25 mouse cellular contexts compared by ENCODE assay signal in genomic region chr6:147315207-147315606, GRCm38 (mm10). TPM values are rescaled to one million over a fixed set of nuclear protein-coding genes. Genes with fewer than 3 reads are reported as not detected.
"Had no signal": no experiment of that assay in that cellular context is flagged by ENCODE, and none has a peak within 500 bp of the region (broad histone marks: within the 10 kb centered on the region; RNA-seq: fewer than 3 reads in every experiment).

No protein-coding gene starts in this region.

- H3K36me3 ChIP-seq: liver, embryonic 12.5 days; lung, embryonic 15.5 days; midbrain, embryonic 10.5 days; midbrain, embryonic 12.5 days; neural tube, embryonic 13.5 days; neural tube, embryonic 15.5 days had no signal

- ATAC-seq: liver, embryonic 12.5 days; lung, postnatal 0 days; midbrain, embryonic 16.5 days had no signal

- H3K4me1 ChIP-seq: liver, embryonic 12.5 days; midbrain, embryonic 12.5 days; neural tube, embryonic 13.5 days; neural tube, embryonic 15.5 days had no signal

- DNase-seq: lung, adult 18-20 months; lung, postnatal 14 days; lung, postnatal 36 days; midbrain, embryonic 14.5 days; retina, postnatal 1 day; right cerebral cortex, adult 18-20 months; right cerebral cortex, postnatal 25 days; right cerebral cortex, postnatal 4 days; spleen, adult 18-20 months; thymus, adult 18-20 months; thymus, postnatal 14 days; thymus, postnatal 36 days had no signal

- H3K4me2 ChIP-seq: liver, embryonic 12.5 days; lung, embryonic 15.5 days; midbrain, embryonic 12.5 days; neural tube, embryonic 13.5 days; neural tube, embryonic 15.5 days had no signal

- H3K27ac ChIP-seq: liver, embryonic 12.5 days; liver, embryonic 14.5 days; lung, embryonic 15.5 days; midbrain, embryonic 10.5 days; midbrain, embryonic 12.5 days; neural tube, embryonic 13.5 days; neural tube, embryonic 15.5 days had no signal

- H3K9me3 ChIP-seq: liver, embryonic 12.5 days; lung, embryonic 15.5 days; midbrain, embryonic 10.5 days; midbrain, embryonic 12.5 days; neural tube, embryonic 13.5 days; neural tube, embryonic 15.5 days had no signal

- H3K27me3 ChIP-seq: liver, embryonic 12.5 days; lung, embryonic 15.5 days; midbrain, embryonic 12.5 days; neural tube, embryonic 13.5 days; neural tube, embryonic 15.5 days had no signal

- H3K4me3 ChIP-seq: liver, embryonic 12.5 days; lung, embryonic 15.5 days; midbrain, embryonic 10.5 days; midbrain, embryonic 12.5 days; myocyte; neural tube, embryonic 13.5 days; neural tube, embryonic 15.5 days had no signal

- H3K9ac ChIP-seq: liver, embryonic 12.5 days; liver, embryonic 14.5 days; lung, embryonic 15.5 days; midbrain, embryonic 12.5 days; neural tube, embryonic 13.5 days; neural tube, embryonic 15.5 days had no signal

RNA-seq across cellular contexts. Expression of gene Pthlh, which starts 51.2 kb away (rescaled TPM):
- total RNA-seq: megakaryocyte, adult 5-6 weeks; megakaryocyte-erythroid progenitor cell, adult 5-6 weeks had no signal
- polyA plus RNA-seq: liver, embryonic 14.5 days; liver, embryonic 16.5 days had no signal
